Mouse (Mus musculus) E14TG2a.4 (cell line): ENCODE data around the gene Idh1.

Source experiments
- CTCF ChIP-seq: conservative IDR thresholded peaks from 2 replicates; pipeline ENCODE4 v1.5.1; 2014; ENCODE audit warnings: low read length
- NANOG ChIP-seq: IDR thresholded peaks from 2 replicates; pipeline ENCODE4 v1.6.1; 2014; ENCODE audit warnings: borderline replicate concordance, low read length, mixed read lengths
- POU5F1 ChIP-seq: IDR thresholded peaks from 2 replicates; pipeline ENCODE4 v1.6.1; 2014; ENCODE audit warnings: low read length, borderline replicate concordance

- no peak for TF ChIP-seq CTCF
- TF ChIP-seq NANOG, result no peak
- TF ChIP-seq POU5F1, result no peak
These were observed 44.3 kb upstream of the Idh1 start for GRCm38 (mm10) chr1:65230566-65230965.
